Mouse (Mus musculus) urinary bladder, postnatal 4 days (tissue): ENCODE measurements around the gene Wdr66.

Experiments
- DNase-seq, 2 experiments: peaks; one replicate each; pipeline ENCODE4 v3.0.0; 2021 to 2022; ENCODE audit warnings: low spot score in 2 of 2

Gene Wdr66

GRCm38 (mm10) chr5:123270917-123271316, 19.0 kb downstream of the Wdr66 start:
- no peak for DNase-seq

- DNase-seq = no peak
Observed at GRCm38 (mm10) chr5:123272927-123273326, 21.0 kb downstream of the Wdr66 start.

- DNase-seq = no peak
Observed at GRCm38 (mm10) chr5:123276636-123277341, 24.9 kb downstream of the Wdr66 start.

- no peak for DNase-seq
Observed at GRCm38 (mm10) chr5:123277342-123277701, 25.4 kb downstream of the Wdr66 start.

GRCm38 (mm10) chr5:123277704-123278103, 25.8 kb downstream of the Wdr66 start:
- DNase-seq = no peak

GRCm38 (mm10) chr5:123279248-123279647, 27.3 kb downstream of the Wdr66 start:
- no peak for DNase-seq

GRCm38 (mm10) chr5:123281336-123282136, 29.6 kb downstream of the Wdr66 start:
- DNase-seq = no peak

GRCm38 (mm10) chr5:123285174-123285573, 33.3 kb downstream of the Wdr66 start:
- DNase-seq = no peak

- no peak for DNase-seq
Observed at GRCm38 (mm10) chr5:123288079-123288478, 36.2 kb downstream of the Wdr66 start.

- no peak for DNase-seq
Observed at GRCm38 (mm10) chr5:123294653-123295052, 42.8 kb downstream of the Wdr66 start.

- no peak for DNase-seq
Observed at GRCm38 (mm10) chr5:123296224-123296806, 44.4 kb downstream of the Wdr66 start.

- no peak for DNase-seq
Observed at GRCm38 (mm10) chr5:123296972-123297754, 45.3 kb downstream of the Wdr66 start.

GRCm38 (mm10) chr5:123297830-123298229, 45.9 kb downstream of the Wdr66 start:
- DNase-seq = no peak

GRCm38 (mm10) chr5:123298526-123298925, 46.6 kb downstream of the Wdr66 start:
- no peak for DNase-seq

- DNase-seq = no peak
Observed at GRCm38 (mm10) chr5:123300496-123301034, 48.7 kb downstream of the Wdr66 start.

GRCm38 (mm10) chr5:123301780-123302521, 50.0 kb downstream of the Wdr66 start:
- DNase-seq = no peak

GRCm38 (mm10) chr5:123307630-123308282, 55.9 kb downstream of the Wdr66 start:
- no peak for DNase-seq

- no peak for DNase-seq
Observed at GRCm38 (mm10) chr5:123309816-123310215, 57.9 kb downstream of the Wdr66 start.

- no peak for DNase-seq
Observed at GRCm38 (mm10) chr5:123310221-123310620, 58.3 kb downstream of the Wdr66 start.

GRCm38 (mm10) chr5:123313058-123313630, 61.2 kb downstream of the Wdr66 start:
- no peak for DNase-seq
